Mouse (Mus musculus): ENCODE results near the gene Gps1.
"Not testable (repeated sequence)": the region's sequence is repeated elsewhere in the genome, so short reads cannot be mapped to it uniquely, and the experiment has no call there.

Gene Gps1

DNA sequence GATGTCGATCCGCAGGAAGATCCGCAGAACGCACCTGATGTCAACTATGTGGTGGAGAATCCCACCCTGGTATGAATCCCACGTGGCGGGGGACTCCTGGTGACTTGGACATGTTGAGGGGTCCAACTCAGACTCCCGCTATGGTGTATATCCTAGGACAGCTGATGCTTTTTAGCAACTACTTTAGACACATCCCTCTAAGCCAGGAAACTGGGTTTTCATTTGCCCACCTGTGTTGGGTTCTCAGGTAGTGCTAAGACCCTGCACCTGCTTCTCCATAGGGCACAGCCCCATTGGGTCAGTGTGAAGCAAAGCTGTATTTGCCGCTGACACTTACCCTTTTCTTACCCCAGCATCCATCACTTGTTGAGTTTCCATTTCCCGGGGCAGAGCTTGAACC, 1.1 kb downstream of the Gps1 start:
- DNase-seq (ENCODE audit: low spot score in 2 of 2): no peak

DNA sequence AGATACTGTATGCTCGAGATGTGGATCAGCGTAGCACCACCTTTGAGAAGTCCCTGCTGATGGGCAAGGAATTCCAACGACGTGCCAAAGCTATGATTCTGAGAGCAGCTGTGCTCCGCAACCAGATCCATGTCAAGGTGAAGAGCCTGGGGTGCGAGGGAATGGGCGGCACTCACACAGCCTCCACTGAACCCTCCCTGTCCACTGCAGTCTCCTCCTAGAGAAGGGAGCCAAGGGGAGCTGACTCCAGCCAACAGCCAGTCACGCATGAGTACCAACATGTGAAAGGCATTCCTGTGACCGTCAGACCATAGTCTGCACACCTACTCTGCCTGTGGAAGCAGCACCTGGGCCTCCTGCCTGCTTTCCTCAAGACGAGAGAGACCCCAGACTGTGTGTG, 4.4 kb downstream of the Gps1 start:
- DNase-seq (ENCODE audit: low spot score in 2 of 2): not testable (repeated sequence)

DNA sequence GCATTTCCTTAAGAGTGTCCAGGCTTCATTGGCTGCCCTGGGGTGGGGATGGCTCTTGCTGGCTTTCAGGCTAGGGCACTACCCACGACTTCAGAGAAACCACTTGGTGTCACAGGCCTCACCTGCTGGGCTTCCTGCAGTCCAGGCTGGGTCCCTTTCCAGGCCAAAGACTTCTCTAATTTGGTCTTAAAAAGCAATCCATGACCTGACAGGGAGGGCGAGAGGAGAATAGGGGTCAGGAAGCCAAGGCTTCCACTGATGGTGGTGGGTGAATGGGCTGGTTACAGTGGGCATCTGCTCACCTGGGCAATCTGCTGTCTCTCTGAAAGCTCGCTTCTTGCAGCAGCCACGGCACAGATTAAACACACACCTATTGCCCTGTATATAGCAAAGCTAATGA, 5.3 kb downstream of the Gps1 start:
- DNase-seq (ENCODE audit: low spot score in 2 of 2): no peak

DNA sequence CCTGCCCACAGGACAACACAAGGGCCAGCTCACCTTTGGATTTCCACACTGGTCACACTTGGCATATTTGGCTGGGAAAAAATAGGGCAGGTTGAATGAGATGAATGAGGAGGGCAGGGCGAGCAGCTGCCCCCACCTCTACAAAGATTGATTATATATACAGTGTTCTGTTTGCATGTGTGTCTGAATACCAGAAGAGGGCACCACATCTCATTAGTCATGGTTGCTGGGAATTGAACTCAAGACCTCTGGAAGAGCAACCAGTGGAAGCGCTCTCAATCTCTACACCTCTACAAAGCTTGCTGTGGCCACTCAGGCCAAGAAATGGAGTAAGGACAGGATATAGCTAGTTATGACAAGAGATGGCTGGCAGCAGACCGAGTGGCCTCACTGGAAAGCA, 5.7 kb downstream of the Gps1 start:
- no peak for DNase-seq (ENCODE audit: low spot score in 2 of 2)

DNA sequence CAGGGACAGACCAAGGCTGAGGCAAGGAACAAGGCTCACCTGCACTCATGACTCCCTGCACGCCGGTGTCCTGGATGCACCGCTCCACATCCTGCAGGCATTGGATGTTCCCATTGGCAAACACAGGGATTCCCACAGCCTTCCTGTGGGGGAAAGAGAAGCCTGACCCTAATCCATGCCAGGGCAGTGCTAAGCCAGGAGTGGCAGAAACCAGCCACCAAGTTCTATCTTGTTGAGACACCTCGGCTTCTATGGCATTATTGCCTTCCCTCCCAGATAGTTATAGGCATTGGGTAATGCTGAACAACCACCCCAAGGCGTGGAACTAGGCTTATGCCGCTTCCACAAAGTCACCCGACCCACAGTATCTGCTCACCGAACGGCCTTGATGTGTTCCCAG, 8.6 kb downstream of the Gps1 start:
- DNase-seq (ENCODE audit: low spot score in 2 of 2): no peak

DNA sequence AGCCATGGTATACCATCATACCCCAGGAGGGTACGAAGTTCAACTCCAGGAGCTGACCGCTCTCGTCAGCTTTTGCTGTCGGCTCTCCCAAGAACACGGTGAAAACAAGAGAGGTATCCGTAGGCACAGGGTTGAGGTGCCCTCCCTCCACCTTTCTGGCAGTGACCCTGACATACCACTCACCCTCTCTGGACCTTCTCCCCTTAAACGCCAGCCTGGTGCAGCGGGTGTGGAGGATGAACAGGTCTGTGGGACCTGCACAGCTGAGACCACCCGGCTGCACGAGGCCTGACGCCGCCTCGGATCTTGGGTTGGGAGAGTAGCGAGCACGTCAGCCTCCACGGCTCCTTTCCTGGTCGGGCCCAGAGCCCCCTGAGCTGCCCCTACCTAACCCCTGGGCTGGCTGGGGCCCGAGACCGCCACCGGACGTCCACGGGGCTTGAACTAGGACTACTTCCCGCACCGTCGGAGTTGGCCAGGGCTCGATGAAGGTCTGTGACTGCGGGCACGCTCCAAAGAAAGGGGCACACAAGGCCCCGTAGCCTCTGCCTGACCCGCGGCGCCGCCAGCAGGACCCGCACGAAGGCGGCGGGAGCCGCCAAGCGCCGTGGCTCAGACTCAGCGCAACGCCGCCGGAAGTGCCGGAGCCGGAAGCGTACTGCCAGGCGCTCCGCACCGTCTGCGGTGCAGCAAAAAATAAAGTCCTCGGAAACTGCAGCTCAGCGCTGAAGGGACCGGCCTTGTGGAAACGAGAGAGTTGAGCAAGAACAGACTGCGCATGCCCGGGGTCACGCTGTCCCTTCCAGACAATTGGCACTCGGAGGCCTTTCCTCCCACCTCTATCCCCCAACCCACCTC, 11.9 kb downstream of the Gps1 start, which contains the start of gene Dus1l:
TSS of gene Dus1l (minus strand) at position 648 of the 858 bp plus-strand sequence.
- peak; percentile 96 to 98 for DNase-seq (ENCODE audit: low spot score in 2 of 2)

DNA sequence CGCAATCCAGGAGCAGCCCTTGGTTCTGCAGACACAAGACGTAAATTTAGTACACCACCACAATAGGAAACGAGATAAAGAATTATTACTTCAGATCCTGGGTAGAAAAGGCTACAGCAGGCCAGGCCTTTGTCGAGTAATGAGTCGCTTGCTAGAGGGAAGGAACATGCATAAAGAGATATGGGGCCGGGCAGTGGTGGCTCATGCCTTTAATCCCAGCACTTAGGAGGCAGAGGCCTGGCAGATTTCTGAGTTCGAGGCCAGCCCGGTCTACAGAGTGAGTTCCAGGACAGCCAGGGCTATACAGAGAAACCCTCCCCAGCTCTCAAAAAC, 12.5 kb downstream of the Gps1 start:
- no peak for DNase-seq (ENCODE audit: low spot score in 2 of 2)

DNA sequence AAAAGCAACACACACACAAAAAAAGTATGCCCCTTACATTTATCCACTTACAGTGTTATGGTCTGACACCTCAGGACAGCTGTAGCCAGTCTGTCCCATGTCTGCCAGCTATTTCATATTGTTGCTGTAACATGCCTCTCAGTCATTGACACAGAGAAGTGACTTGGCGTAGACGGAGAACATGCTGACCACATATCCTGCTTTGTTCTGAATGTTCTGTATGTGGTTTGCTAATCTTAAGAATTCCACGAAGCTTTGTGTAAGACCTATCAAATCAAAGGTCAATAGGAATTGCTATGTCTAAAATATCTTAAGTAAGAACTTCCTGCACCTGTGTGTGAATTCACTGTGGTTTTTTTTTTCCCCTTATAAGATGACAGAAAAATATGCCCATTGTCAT, 14.2 kb downstream of the Gps1 start:
- DNase-seq (ENCODE audit: low spot score in 2 of 2): no peak

DNA sequence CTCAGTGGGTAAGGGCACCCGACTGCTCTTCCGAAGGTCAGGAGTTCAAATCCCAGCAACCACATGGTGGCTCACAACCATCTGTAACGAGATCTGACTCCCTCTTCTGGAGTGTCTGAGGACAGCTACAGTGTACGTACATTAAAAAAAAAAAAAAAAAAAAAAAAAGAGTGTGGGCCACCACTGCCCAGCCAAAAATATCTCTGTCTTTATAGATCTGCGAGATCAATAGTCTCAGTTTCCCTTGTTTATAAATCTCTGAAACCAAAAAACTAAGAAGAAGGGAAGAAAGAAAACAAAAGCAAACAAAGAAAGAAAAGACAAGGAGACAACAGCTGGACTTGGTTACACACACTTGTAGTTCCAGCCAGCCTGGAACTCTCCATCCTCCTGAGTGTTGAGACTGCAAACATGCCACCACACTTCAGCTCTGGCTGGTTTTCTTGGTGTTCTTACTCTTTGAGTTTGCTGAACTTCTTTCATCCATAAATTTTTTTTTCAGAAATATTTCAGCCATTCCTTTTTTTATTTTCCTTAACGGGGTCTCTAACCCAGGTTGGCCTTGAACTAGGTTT, 15.3 kb downstream of the Gps1 start:
- DNase-seq (ENCODE audit: low spot score in 2 of 2): no peak

DNA sequence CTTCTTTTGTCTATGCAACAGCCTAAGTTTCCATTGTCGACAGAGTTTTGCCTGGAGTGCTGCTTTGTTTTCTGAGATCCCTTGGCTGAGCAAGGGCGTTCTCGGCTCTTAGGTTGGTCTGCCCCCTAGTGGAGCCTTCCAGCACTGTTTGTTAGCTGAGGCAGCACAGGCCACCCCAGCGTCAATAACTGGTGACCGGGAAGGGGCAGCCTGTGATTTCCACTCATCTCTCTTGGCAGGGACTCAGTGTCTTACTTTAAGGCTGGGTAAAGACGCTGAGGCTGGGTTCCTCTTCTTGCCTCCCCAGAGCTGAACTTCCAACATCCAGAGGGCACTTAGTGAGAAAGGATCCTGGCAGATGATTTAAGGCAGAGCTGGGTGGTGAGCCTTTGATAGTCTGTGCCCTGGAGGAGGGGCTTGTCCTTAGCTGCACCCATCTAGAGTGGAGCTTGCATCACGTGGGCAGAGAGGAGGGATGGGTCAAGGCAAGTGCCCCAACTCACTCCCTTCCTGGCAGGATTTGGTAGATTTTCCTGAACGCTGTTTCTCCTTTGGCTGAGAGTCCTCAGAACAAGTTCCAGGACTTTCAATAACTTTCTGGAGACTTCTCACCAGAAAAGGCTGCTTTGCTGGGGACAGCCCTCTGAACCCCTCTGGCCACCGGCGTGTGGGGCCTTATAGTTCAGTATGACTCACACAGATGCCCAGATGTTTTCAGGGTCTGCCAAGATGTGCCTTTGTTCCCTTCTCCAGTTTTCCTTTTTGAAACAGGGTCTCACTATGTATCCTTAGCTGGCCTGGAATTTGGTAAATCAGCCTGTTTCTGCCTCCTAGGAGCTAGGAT, 16.2 kb downstream of the Gps1 start:
- peak; percentile 85 to 86 for DNase-seq (ENCODE audit: low spot score in 2 of 2)

DNA sequence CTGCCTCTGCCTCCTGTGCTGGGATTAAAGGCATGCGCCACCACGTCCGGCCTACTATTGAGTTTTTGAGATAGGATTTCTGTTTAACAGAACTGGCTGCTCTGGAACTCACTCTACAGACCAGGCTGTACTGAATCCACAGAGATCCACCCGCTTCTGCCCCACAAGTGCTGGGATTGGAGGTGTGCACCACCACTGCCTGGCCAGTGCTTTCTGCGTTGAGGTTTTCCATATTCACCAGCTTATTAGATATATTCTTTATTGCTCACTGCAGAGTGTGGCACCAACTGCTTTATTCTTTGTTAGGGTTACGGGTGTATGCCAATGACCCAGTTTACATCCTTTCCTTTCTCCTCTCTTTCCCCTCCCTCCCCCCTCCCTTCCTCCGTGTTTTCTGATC, 20.2 kb downstream of the Gps1 start:
- DNase-seq (ENCODE audit: low spot score in 2 of 2): no peak

DNA sequence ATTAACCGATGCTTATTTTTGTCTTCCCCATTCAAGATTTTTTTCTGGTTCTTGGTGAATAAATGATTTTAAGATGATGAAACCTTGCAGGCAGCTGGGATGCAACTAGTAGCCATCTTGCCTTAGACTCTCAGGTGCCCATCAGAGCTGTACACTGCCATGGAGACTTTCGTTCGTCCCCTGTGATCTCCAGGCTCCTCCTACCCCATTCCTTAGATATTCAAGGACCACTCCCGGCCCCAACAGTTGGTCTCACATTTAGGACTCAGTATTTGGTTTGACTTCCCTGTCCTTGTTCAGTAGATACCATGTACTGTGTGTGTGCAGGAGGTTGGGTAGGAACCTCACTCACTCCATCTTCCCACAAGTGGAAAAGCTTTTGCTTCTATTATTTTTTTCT, 20.7 kb downstream of the Gps1 start:
- no peak for DNase-seq (ENCODE audit: low spot score in 2 of 2)

DNA sequence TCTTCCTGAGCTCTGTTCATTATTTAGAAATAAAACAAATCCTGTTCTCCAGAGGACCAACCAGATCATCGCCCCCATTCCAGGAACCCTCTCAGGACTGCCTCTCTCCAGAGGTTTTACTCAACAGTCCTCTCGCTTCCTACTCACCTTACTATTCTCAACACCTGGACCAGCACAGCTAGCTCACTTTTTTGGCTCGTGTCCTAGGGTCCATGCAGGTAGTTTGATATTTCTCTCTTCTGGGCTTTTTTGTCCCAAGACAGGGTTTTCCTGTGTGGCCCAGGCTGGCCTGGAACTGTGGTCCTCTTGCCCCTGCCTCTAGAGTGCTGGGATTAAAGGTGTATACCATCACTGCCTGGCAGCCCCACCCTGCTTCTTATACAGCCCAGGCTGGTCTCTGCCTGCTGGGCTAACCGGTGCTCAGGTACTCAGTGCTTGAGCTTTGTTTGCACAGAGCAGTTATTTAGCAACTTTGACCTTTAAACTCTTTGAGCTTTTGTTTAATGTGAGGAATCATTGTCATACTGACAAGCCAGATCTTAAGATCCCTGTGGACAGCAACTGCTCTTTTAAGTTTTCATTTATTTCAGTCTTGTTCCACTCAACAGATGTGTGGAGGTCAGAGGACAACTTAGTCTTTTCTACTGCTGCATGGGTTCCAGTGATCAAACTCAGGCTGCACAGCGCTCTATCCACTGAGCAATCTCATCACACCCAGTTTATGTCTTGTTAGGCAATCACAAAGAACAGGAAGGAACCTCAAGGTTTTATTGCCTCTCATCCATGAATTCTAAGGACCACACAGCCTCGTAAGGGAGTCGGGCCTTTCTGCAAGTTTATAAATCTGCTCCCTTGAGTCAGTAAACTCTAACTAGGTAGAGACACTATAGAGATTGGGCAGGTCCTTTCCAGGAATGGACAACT, 21.6 kb downstream of the Gps1 start:
- DNase-seq (ENCODE audit: low spot score in 2 of 2): no peak

DNA sequence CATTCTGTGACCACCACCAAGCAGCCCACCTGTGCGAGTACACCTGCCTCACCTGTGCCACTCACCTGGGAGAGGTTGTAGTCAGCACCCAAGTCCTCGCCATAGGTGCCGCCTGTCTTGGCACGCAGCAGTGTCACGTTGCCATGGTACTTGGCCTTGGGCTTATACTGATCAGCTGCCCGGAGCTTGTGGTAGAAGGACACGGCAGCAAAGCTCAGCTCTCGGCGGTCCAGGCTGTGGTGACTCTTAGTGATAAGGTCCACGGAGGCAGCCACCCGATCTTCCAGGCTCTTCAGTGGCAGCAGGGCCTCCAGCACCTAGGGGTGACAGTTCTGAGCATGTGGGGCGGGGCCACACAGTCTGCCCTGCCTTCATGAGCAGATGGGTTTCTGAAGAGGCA, 23.9 kb downstream of the Gps1 start:
- no peak for DNase-seq (ENCODE audit: low spot score in 2 of 2)

DNA sequence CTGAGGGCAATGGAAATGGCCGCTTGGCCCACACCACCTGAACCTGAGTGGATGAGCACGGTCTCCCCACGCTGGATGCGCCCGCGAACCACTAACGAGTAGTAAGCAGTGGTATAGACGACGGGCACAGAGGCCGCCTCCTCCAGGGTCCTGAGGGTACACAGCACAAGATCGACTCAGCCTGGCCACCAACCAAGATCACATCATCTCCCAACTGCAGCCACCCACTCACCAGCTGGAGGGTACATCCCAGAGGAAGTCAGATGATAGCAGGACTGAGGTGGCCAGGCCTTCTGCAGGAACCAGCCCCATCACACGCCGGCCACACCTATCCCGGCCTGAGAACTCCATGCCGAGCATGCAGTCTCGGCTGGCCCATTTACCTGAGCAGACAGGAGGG, 28.0 kb downstream of the Gps1 start:
- no peak for DNase-seq (ENCODE audit: low spot score in 2 of 2)

DNA sequence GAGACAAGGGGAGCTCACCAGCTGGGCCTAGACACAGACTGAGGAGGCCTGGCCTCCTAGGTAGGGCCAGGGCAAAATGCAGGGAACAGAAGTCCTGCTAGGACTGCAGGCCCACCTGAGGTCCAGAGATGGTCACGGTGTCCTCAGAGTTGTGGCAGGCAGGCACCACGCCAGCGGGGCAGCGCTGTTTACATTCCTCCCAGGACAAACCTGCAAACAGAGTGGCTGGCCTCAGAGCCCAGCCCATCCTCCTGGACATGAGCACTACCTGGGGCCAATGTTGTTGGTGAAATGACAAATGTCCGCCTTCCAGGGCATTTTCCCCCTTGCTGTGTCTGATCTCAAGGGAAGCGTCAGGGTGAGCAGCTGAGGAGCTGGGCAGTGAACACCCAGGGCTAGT, 33.3 kb downstream of the Gps1 start:
- DNase-seq (ENCODE audit: low spot score in 2 of 2): no peak

DNA sequence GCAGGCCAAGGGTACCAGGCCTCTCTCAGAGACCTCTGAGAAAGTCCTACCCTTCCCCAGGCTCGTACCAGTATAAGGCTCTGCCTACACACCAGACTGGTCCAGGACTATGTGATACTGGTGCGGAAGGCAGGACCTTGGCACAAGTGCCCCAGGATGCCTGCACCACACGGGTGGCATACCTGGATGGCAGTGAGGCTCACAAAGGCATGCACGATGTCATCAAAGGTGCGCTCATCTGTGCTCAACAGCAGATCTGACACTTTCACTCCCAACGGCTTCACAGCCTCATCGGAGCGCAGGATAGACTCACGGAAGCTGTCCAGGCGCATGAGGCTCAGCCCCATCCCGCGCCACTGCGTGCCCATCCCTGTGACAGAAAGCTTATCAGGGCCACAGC, 34.2 kb downstream of the Gps1 start:
- DNase-seq (ENCODE audit: low spot score in 2 of 2): no peak

DNA sequence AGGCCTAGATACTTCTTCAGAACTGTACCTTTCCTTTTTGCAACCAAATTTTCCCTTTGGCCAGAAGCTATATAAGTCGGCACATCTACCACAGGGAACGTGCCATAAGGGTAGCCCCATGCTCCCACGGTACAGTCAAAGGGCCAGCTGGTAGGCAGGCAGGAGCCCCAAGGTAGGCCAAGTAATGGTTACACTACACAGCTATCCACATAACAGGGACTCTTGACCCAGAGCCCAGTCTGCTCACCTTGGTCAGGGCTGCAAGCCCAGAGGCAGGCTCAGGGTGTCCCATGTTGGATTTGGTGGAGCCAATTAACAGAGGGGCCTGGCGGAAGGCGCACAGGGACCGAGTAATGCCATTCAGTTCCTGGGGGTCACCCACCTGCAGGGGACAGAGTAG, 35.5 kb downstream of the Gps1 start:
- no peak for DNase-seq (ENCODE audit: low spot score in 2 of 2)

DNA sequence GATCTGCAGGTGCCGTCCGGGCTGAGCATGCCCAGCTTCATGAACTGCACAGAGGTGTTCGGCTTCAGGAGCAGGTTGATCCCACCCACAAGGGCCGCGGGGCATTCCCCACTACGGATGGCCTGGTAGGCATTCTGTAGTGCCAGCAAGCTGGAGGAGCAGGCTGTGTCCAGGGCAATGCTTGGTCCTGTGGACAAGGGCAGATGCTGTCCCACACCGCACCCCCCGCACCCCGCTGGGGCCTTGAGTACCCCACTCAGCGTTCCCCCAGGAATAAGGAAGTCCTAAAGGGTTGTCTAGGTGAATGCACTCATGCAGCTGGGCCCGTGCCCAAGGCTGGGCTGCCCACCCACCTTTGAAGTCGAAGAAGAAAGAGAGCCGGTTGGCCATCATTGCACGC, 36.5 kb downstream of the Gps1 start:
- DNase-seq (ENCODE audit: low spot score in 2 of 2): no peak

DNA sequence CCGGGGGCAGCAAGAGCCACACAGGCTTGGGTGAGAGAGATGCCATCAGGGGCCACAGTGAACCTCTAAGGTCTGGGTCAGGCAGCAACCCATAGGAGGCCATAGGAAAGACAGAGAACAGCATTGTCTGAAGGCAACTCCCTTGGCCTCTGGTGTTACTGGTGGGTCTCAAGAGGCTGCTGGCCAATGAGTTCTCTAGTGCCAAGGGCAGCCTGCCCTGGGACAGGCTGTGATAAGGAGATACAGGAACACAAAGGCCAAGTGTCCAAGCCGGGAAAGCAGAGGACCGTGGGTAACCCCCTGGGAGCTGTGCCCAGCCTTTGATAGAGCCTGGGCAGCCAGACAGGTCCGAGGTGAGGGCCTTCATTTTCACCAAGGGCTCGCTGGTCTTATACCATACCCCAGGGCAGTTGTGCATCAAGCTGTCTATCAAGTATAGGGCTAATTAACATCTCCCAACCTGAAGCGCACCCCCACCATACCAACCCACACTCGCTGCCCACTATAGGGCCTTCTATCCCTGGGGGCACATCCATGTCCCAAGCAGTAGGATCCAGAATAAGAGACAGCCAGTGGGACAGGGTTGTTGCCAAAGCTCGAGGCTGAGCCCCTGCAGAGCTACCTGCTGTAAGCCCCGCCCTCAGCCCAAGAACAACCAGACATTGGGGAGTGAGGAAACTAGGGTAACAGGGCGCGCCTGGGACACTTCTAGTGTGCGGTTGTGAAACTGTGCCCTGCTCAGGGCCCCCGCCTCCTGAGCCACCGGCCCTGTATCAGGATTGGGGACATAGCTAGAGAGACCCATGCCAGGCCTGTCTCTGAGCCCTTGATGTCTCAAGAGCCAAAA, 37.2 kb downstream of the Gps1 start:
- DNase-seq (ENCODE audit: low spot score in 2 of 2): no peak

DNA sequence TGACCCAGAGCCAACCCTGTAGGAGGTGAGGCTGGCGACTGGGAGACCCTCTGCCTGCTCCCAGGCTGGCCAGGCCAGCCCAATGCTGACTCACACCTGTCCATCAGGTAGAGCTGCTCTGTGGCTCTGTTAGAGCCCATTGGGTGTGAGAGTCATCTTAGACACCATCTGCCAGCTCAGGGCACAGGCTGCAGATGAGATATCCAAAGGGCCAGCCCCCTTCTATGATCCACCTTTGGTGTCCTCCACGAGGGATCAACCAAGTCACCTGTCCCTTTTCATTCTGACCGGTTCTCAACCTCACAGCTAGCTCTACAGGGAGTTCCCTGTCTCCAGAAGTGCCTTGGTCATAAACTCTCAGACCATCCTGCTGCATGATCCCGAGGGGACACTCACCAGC, 38.2 kb downstream of the Gps1 start:
- no peak for DNase-seq (ENCODE audit: low spot score in 2 of 2)
